In the genomic region with DNA sequence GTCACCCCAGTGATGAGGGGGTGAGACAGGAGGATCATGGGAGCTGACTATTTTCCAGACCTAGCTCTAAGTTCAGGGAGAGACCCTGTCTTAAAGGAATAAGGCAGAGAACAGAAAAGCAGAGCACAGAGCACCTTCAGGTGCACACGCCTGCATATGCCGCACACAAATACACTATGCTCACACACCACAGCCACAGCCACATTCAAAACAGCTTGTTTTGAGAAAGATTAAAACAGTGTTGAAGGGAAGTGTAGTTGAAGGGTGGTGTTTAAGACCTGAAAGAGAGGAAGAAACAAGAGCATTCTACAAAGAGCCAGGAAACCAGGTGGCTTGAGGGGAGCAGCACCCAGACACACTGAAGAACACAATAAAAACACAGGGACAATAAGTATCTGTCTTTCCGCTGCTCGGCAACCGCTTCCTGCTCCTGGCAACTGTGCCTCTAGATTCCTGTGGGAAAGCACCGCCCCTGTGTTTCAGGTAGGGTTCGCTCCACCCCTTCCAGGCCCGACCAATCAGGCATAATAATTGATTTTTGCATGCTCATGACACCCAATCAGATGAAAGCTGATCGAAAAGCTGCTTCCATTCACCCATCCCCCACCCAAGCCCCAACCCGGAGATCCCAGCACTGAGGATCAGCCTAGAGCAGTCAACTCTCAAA, we compare ENCODE assay signal across 8 mouse cellular contexts. TPM values are rescaled to one million over a fixed set of nuclear protein-coding genes. Genes with fewer than 3 reads are reported as not detected.
DNase-seq lines count a peak whose midpoint lies in the region.

No protein-coding gene starts in this region.

- DNase-seq in ovary, postnatal 36 days (ENCODE audit: low spot score) = peak; percentile 43
- no peak for DNase-seq in ovary, postnatal 14 days (ENCODE audit: low spot score)
- peak; percentile 90 for DNase-seq in embryo, embryonic 10 days (ENCODE audit: low spot score)
- DNase-seq in induced T-regulatory cell, adult 2 months (ENCODE audit: low read depth) = peak; percentile 81
- DNase-seq in left cerebral cortex, postnatal 14 days (ENCODE audit: low spot score in 2 of 2) = peak; percentile 35 to 38
- DNase-seq in lung, postnatal 4 days = peak; percentile 48 to 58
- DNase-seq in thymus, adult 18-20 months = peak; percentile 77 to 91
- no peak for DNase-seq in gastrocnemius, adult 8-10 months (ENCODE audit: low spot score in 2 of 2)

- intact Hi-C loops in left cerebral cortex, postnatal 14 days (cut with DNase I) = no loop called here

RNA-seq across cellular contexts. Expression of gene Actn1, which starts 13.0 kb away (rescaled TPM):
- 100 to 1,000 TPM; 125 to 145 TPM for total RNA-seq in left cerebral cortex, postnatal 14 days (2021)
- total RNA-seq in gastrocnemius, adult 8-10 months (2022) = 1 to 10 TPM; 6.1 to 9.6 (median 7.4) TPM

Comparison
In these comparisons a context has a peak if more than half of its experiments do, and no peak if none do; other contexts are left out.
1. DNase-seq: peak in ovary, postnatal 36 days (single experiment), embryo, embryonic 10 days (single experiment), induced T-regulatory cell, adult 2 months (single experiment), left cerebral cortex, postnatal 14 days (2 of 2), lung, postnatal 4 days (2 of 2) and thymus, adult 18-20 months (2 of 2); none in ovary, postnatal 14 days (single experiment) and gastrocnemius, adult 8-10 months (0 of 2).
2. RNA of gene Actn1, which starts 13.0 kb away (total RNA-seq): 125 to 145 TPM in left cerebral cortex, postnatal 14 days; 6.1 to 9.6 TPM in gastrocnemius, adult 8-10 months; every median in the first group is over 10 times any median in the second.